Mouse (Mus musculus): ENCODE data around the gene Mfap4. TPM values are rescaled to one million over a fixed set of nuclear protein-coding genes. Genes with fewer than 3 reads are reported as not detected.

Mfap4 gene
- polyA plus RNA-seq, 1 experiment from 2014 or later = 100 TPM

DNA sequence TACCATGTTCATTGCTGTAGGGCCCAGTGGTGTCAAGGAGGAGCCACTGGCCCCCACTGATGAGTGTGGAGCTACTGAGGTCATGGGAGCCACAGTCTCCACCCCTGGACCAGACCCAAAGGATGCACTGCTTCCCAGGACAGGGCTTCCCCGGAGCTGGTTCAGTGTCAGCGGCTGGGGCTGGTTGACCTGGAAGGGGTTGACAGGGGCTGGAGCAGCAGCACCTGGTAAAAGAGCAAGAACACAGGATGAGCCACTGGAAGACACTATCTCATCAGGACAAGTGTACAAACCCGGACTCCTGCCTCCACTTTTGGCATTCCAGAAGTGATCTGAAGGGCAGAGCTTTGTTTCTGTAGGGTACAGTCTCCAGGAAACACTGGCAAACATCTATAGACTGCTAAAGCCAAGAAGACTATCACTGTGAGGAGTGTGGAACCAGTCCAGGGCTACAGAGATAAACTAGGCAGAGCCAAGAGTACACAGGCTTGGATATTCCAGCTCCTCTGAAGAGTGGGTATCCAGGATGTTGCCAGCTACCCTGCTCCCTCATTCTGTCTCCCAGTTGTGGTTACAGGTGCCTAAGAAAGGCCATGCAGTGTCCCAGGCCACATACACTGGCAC, 34.4 kb downstream of the Mfap4 start:
- peaks cover 37% of the 10 kb centered on the region for H3K36me3 ChIP-seq (ENCODE audit: insufficient read depth, low read length)
- H3K4me2 ChIP-seq (ENCODE audit: low read length) = no peak overlapping the region
- H3K9ac ChIP-seq (ENCODE audit: low read depth, low read length) = no peak overlapping the region
- 95% methylated on average over 3 of the region's 3 CpGs for WGBS
- H3K4me3 ChIP-seq (replicated peaks; ENCODE audit: low read depth, low read length) = no peak overlapping the region
- TF ChIP-seq CTCF (IDR thresholded peaks at IDR 0.05; ENCODE audit: low read depth) = no peak
- DNase-seq (ENCODE audit: low spot score) = no peak
- H3K9me3 ChIP-seq (replicated peaks; ENCODE audit: low read length) = no peaks in the 10 kb centered on the region
- no peak for ATAC-seq (replicated peaks; ENCODE audit: low FRiP score, low read depth)
- no peak overlapping the region for H3K27ac ChIP-seq
- no peaks in the 10 kb centered on the region for H3K27me3 ChIP-seq (ENCODE audit: insufficient read depth, low read length)
- no peaks in the 10 kb centered on the region for H3K4me1 ChIP-seq (replicated peaks; ENCODE audit: insufficient read depth, low read length)

GRCm38 (mm10) chr11:61526872-61527271, 41.6 kb downstream of the Mfap4 start:
- H3K4me2 ChIP-seq (ENCODE audit: low read length) = no peak overlapping the region
- no peak for TF ChIP-seq CTCF (IDR thresholded peaks at IDR 0.05; ENCODE audit: low read depth)
- no peak overlapping the region for H3K4me3 ChIP-seq (replicated peaks; ENCODE audit: low read depth, low read length)
- no peaks in the 10 kb centered on the region for H3K9me3 ChIP-seq (replicated peaks; ENCODE audit: low read length)
- H3K36me3 ChIP-seq (ENCODE audit: insufficient read depth, low read length) = peaks cover 20% of the 10 kb centered on the region
- 100% methylated on average over 1 of the region's 1 CpGs for WGBS
- no peak for DNase-seq (ENCODE audit: low spot score)
- no peak overlapping the region for H3K9ac ChIP-seq (ENCODE audit: low read depth, low read length)
- ATAC-seq (replicated peaks; ENCODE audit: low FRiP score, low read depth) = no peak
- H3K27ac ChIP-seq = no peak overlapping the region
- no peaks in the 10 kb centered on the region for H3K27me3 ChIP-seq (ENCODE audit: insufficient read depth, low read length)
- peaks cover 8% of the 10 kb centered on the region; the same call in 1 of the 2 replicates for H3K4me1 ChIP-seq (replicated peaks; ENCODE audit: insufficient read depth, low read length)

DNA sequence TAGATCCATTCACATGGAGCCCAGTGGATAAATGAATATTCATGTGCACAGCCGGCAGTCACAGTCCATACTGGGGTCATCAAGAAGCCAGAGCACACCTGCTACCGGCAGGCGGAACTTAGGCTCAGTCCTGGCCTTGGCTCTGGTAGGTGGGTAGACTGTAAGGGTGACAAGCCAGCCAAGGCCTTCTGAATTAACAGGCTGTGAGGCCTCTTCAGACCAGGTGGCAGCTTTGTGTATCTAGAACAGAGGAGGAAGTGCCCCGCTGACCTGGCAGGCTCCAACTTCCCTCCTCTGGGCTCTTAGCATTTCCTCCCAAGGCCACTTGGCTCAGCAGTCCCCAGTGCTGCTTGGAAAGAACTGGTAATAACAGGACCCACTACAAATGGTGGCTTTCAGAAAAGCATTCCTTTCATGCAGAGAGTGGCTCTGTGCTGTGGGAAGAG, 44.1 kb downstream of the Mfap4 start:
- ATAC-seq (replicated peaks; ENCODE audit: low FRiP score, low read depth) = no peak; the same call in 1 of the 2 replicates
- no peak overlapping the region for H3K4me2 ChIP-seq (ENCODE audit: low read length)
- H3K36me3 ChIP-seq (ENCODE audit: insufficient read depth, low read length) = peaks cover 13% of the 10 kb centered on the region; the same call in 1 of the 2 replicates
- peak overlapping the region; percentile 64 for H3K27ac ChIP-seq
- H3K9me3 ChIP-seq (replicated peaks; ENCODE audit: low read length) = no peaks in the 10 kb centered on the region
- peak; percentile 36 for DNase-seq (ENCODE audit: low spot score)
- no peak for TF ChIP-seq CTCF (IDR thresholded peaks at IDR 0.05; ENCODE audit: low read depth)
- no peaks in the 10 kb centered on the region for H3K27me3 ChIP-seq (ENCODE audit: insufficient read depth, low read length)
- H3K9ac ChIP-seq (ENCODE audit: low read depth, low read length) = peak overlapping the region; percentile 32; the same call in 1 of the 2 replicates
- H3K4me1 ChIP-seq (replicated peaks; ENCODE audit: insufficient read depth, low read length) = peaks cover 8% of the 10 kb centered on the region; the same call in 1 of the 2 replicates
- WGBS = 38% methylated on average over 4 of the region's 4 CpGs
- no peak overlapping the region for H3K4me3 ChIP-seq (replicated peaks; ENCODE audit: low read depth, low read length)

GRCm38 (mm10) chr11:61532820-61533219, 47.6 kb downstream of the Mfap4 start:
- no peak for TF ChIP-seq CTCF (IDR thresholded peaks at IDR 0.05; ENCODE audit: low read depth)
- WGBS = 98% methylated on average over 2 of the region's 2 CpGs
- Histone ChIP-seq H3K4me1 (replicated peaks; ENCODE audit: insufficient read depth, low read length) (peaks cover 14% of the 10 kb centered on the region; the same call in 1 of the 2 replicates), H3K9me3 (replicated peaks; ENCODE audit: low read length) (no peaks in the 10 kb centered on the region), H3K27ac (peak overlapping the region; percentile 20; the same call in 1 of the 2 replicates), H3K9ac (ENCODE audit: low read depth, low read length) (no peak overlapping the region), H3K27me3 (ENCODE audit: insufficient read depth, low read length) (no peaks in the 10 kb centered on the region), H3K4me2 (ENCODE audit: low read length) (no peak overlapping the region; the same call in 1 of the 2 replicates), H3K4me3 (replicated peaks; ENCODE audit: low read depth, low read length) (no peak overlapping the region), H3K36me3 (ENCODE audit: insufficient read depth, low read length) (peaks cover 7% of the 10 kb centered on the region; the same call in 1 of the 2 replicates)
- no peak for ATAC-seq (replicated peaks; ENCODE audit: low FRiP score, low read depth)
- no peak for DNase-seq (ENCODE audit: low spot score)

DNA sequence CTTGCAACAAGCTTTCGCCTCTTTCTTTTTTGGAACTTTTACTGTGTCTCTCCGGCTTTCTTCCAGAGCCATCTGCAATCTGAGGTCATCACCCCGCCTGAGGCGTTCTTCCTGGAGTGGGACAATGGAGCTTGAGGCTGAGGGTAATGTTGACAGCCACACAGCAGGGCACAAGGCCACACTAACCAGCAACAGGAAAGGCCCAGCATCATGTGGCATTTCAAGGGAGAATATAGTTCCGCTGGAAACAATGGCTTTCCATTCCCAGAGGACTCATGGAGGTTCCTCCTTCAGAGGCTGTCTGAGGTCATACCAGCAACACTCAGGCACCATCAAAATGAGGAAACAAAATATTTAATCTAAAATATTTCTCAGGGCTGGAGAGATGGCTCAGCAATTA, 48.3 kb downstream of the Mfap4 start:
- Histone ChIP-seq H3K4me2 (ENCODE audit: low read length) (no peak overlapping the region), H3K9ac (ENCODE audit: low read depth, low read length) (no peak overlapping the region), H3K4me3 (replicated peaks; ENCODE audit: low read depth, low read length) (no peak overlapping the region), H3K9me3 (replicated peaks; ENCODE audit: low read length) (no peaks in the 10 kb centered on the region), H3K27ac (peak overlapping the region; percentile 20; the same call in 1 of the 2 replicates), H3K4me1 (replicated peaks; ENCODE audit: insufficient read depth, low read length) (peaks cover 14% of the 10 kb centered on the region; the same call in 1 of the 2 replicates), H3K36me3 (ENCODE audit: insufficient read depth, low read length) (peaks cover 7% of the 10 kb centered on the region; the same call in 1 of the 2 replicates), H3K27me3 (ENCODE audit: insufficient read depth, low read length) (no peaks in the 10 kb centered on the region)
- ATAC-seq (replicated peaks; ENCODE audit: low FRiP score, low read depth) (no peak), DNase-seq (ENCODE audit: low spot score) (peak; percentile 47)
- 85% methylated on average over 5 of the region's 5 CpGs for WGBS
- no peak for TF ChIP-seq CTCF (IDR thresholded peaks at IDR 0.05; ENCODE audit: low read depth)

- Histone ChIP-seq H3K4me1 (replicated peaks; ENCODE audit: insufficient read depth, low read length) (peaks cover 6% of the 10 kb centered on the region; the same call in 1 of the 2 replicates), H3K27me3 (ENCODE audit: insufficient read depth, low read length) (no peaks in the 10 kb centered on the region), H3K27ac (no peak overlapping the region), H3K4me2 (ENCODE audit: low read length) (no peak overlapping the region), H3K9ac (ENCODE audit: low read depth, low read length) (no peak overlapping the region), H3K9me3 (replicated peaks; ENCODE audit: low read length) (no peaks in the 10 kb centered on the region), H3K4me3 (replicated peaks; ENCODE audit: low read depth, low read length) (no peak overlapping the region), H3K36me3 (ENCODE audit: insufficient read depth, low read length) (peaks cover 2% of the 10 kb centered on the region; the same call in 1 of the 2 replicates)
- WGBS = 18% methylated on average over 1 of the region's 1 CpGs
- ATAC-seq (replicated peaks; ENCODE audit: low FRiP score, low read depth) (no peak), DNase-seq (ENCODE audit: low spot score) (no peak)
- no peak for TF ChIP-seq CTCF (IDR thresholded peaks at IDR 0.05; ENCODE audit: low read depth)
These were observed 50.3 kb downstream of the Mfap4 start for GRCm38 (mm10) chr11:61535530-61535929.
